Mouse (Mus musculus) kidney, postnatal 10 days (tissue): Measurements from ENCODE around the gene Grin2d.
"Not testable (repeated sequence)": the region's sequence is repeated elsewhere in the genome, so short reads cannot be mapped to it uniquely, and the experiment has no call there.

ENCODE experiments used
- DNase-seq: peaks from one replicate; pipeline ENCODE4 v3.0.0; 2021; ENCODE audit warnings: mixed read lengths

Grin2d gene

DNA sequence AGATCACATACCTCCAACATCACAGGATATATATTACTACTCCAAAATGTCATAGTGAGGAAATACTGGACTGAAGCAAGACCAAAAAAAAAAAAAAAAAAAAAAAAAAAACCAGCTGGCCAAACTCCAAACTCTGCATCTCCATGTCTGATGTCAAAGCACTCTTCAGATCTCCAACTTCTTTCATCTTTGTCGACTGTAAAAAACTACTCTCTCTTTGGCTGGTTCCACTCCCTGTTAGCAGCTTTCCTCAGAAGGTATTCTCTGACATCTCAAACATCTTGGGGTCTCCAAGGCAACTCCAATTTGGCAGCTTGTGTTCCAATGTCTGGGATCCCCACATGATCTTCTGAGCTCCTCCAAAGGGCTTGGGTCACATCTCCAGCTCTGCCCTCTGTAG, at the start of gene Grin2d:
Gene Grin2d, minus strand, starts transcription at position 101 of the 400 bp plus-strand sequence.
- not testable (repeated sequence) for DNase-seq

DNA sequence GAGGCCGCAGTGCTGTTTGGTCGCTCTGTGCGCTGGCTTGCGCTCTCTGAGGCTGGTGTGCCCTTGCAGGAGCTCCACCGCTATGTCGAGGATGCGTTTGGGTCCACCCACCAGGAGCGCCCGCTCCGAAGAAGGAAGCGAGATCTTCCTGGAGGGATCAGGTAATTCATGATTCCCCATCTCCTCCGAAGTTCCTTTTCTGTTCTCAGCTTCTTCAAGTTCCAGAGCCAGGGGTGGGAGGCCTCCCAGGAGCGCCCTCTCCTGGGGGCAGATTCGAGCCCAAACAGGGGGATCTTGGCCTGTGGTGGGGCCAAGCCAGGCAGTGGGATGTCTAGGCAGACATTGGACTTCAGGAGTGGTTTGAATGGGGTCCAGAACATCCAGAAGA, 46.2 kb upstream of the Grin2d start:
- peak; percentile 69 for DNase-seq

DNA sequence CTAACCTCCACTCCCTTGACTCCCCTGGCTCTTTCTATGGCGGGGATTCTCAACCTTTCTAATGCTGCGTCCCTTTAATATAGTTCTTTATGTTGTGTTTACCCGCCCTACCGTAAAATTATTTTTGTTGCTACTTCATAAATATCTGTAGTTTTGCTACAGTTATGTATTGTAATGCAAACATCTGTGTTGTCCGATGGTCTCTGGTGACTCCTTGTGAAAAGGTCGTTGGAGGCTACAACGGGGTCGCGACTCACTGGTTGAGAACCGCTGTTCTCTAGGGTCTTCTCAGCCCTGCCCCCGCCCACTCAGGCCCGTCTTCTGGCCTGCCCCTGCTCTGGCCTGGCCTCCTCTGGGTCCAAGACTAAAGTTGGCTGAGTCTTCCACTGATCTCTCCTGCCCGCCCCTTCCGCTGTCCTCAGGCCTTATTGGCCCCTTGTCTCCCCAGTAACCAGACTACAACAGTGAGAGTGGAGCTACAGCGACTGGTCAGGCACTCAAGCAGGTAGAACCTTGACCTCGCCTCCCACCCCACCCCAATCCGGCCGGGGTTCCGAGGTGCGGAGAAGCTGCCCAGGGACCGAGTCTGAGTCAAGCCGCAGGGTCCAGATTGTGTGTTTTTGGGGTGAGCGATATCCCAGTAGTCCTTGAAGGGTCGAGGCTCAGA, 45.7 kb upstream of the Grin2d start, which contains the start of gene Ccdc114:
Gene Ccdc114, plus strand, starts transcription at position 311 of the 667 bp plus-strand sequence.
- DNase-seq: peak; percentile 88

DNA sequence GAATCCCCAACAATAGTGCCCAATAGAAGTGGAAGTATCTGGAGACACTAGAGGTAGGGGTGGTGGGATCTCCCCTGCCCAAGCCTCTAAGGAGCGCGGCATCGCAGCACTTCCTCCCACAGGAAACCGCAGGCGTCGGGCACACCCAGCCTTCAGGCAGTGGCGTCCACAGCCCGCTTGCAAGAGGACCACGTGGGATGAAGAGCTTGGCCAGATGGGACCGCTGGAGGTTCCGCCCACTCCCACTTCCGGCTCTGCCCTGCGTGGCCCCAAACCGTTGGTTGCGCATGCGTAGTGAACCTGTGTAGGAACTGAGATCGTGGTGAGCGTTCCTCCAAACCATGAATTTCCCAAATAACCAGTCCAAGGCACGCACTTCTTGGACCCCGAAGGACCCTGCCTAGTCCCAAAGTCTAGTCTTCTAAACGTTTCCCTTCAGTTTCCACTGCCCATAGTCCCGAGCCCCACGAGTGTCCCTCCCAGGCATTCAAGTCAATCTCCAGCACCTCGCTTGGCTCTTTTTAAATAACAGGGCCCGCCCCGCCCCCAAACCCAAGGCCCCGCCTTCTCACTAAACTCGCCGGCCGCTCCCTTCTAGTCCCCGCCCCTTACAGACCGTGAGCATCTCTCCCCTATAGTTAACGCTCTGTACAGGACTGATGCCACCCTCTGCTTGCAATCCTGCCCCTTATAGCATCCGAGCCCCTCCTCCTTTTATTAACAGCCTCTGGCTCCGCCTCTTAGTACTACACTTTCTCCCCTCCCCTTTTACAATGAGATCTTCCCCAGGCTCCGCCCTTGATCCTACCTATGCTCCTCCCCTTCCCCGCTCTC, 45.0 kb upstream of the Grin2d start:
- peak; percentile 97 for DNase-seq

DNA sequence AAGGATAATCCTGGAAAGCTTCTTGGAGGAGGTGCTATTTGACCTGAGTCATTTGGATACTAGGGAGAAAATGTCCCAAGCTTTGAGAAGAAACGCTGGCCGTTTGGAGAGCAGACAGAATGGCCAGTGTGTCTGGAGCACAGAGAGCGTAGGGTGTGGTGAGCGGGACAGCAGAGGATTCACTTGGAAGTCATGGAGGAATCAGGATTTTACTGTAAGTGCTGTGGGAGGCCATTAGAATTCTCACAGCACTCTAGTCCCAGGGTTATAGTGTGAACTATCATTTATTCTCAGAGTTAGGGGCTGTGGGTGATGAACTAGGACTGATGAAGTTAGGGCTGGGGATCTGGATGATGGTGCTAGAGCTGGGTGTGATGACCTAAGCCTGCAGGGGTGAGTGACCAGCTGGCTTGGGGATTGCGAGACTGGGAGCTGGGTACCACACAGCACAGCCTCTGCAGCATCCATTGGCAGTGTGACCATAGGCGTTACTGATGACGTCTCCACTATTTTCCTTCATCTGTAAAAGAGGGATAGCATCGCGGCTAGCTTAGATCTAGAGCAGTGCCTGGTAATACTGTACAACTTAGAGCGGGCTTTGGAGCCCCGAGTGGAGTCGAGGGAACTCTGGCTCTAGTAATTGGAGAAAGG, 43.9 kb upstream of the Grin2d start:
- DNase-seq: no peak

DNA sequence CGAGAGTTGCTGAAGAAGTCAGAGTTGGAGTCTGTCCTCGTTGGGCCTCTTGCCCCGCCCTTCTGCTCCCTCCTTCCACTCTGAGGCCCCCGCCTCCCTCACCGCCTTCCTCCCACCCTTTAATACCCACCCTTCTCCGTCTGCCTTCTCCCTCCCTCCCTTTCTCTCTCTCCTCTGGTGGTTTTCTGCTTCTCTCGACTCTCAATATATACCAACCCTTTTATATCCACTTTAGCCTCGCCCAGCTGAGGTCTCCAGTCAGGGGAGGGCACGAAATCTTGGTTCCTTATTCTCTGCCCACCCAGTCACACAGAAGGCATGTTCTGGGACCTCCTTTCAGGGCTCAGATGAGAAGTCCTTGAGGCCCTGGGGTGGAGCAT, 43.1 kb upstream of the Grin2d start, which contains the start of gene Emp3:
Gene Emp3, minus strand, starts transcription at position 163 of the 380 bp plus-strand sequence.
- DNase-seq: peak; percentile 80

DNA sequence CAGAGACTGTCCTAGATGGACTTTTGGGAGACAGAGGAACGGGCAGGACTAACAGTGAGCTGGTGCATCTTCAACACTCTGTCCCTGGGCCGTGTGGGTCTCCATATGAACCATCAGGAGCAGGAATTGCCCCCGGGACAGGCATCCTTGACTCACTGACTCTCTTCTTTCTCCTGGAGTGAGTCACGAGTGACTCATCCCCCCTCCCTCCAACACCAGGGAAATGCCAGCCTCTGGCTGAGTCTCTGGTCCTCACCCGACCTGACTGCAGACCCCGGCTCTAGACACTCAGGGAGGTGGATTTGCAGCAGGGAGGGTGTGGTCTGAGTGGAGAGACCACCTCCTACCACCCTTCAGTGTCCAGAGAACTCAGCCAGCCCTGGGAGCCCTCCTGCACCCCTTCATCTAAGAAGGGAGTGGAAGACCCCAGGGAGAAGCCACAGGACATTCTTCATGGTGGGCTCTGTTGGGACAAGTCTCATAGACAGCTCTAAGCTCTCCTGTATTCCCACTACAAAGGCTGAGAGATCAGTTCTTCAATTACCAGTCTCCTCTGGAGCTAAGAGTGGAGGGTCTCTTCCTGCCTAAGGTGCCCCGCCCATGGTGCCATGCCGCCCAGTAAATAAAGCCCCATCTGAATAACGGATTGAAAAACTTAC, 42.5 kb upstream of the Grin2d start:
- DNase-seq: peak; percentile 43

DNA sequence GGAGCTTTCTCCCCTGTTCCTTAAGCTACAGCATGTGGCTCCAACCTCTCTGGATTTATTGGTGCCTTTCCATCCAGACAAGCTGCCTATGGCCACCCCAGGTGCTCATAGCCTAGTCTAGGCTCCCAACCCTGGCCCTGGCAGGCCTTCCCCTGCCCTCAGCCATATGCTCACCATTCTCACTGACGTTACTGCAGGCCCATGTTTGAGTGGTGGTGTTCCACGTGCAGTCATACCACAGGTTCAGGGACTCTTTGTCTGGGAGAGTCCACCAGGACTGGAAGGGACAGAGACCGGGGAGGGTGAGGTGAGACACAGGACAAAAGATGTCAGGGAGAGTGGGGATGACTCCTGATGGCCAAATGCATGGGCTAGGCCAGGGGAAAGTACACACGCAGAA, 41.6 kb upstream of the Grin2d start:
- no peak for DNase-seq

DNA sequence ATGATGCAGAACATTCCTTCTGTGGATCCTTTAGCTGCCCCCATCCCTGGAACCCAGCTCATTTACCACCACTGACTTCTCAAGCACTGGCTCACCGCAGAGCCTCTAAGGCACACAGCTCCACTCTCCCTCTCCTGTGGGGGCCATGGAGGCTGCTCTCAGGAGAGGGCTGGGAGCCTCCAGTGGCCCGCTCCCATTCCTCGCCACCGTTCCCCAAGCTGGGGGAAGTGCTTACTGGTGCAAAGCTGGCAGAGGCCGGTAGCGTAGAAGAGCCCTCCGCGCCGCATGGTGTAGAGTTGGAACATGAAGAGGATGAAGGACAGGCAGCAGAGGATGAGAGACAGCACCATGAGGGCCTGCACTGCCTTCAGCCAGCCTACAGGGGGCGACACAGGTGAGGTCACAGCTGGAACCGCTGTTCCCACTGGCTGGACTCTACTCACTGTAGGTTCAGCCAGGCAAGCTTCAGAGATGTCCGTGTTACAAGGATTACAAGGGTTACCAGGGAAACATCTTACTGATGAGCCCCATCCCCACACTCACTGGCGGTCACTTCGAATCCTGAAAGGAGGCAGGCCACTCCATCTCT, 41.0 kb upstream of the Grin2d start:
- DNase-seq: peak; percentile 36

DNA sequence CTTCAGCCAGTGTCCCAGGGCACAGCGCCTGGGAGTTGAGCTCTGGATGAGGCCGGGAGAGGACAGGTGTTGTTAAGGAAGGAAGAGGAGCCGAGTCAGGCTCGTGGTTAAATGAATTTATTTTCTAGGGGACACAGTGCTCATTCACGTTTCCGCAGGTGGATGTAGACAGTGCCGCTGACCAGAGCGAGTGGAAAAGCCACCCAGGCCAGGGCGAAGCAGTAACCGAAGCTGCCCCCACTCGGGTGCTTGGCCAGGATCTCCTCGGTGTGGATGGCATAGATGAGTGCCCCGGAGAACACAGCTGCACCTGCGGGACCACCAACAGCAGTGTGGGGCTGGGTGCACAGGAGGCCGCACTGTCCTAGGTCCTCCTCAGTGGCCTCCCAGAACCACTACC, 39.7 kb upstream of the Grin2d start:
- no peak for DNase-seq

DNA sequence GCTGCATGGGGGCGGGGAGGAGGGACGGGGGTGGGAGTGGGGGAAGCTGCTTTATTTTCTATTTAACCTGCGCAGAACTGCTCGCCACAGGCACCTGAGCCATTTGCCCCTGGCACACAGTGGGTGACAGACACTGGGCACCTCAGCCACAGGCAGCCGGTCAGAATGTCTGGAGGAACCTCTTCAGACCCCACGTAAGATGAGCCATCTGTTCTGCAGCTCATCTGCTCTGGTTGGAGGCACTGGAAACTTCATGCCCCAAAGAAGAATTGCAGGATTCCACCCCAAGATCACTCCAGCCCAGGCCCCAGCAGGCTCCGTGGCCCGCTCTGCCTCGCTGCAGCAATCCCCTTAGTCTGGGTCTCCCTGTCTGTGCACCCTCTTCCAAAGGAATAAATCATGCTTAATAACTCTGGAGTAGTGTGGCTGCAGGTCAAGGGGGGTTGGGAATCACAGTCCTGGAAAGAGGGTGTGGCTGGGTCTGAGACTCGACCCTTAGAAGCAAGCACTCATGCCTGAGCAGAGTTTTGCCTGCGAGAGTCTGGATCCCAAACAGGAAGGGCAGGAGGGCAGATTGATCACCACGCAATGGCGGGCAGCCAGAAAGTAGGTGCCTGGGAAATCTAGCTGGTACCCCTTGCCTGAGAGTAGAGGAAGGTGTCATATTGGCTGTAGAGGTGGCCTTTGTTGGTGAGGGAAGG, 39.0 kb upstream of the Grin2d start:
- peak; percentile 63 for DNase-seq

DNA sequence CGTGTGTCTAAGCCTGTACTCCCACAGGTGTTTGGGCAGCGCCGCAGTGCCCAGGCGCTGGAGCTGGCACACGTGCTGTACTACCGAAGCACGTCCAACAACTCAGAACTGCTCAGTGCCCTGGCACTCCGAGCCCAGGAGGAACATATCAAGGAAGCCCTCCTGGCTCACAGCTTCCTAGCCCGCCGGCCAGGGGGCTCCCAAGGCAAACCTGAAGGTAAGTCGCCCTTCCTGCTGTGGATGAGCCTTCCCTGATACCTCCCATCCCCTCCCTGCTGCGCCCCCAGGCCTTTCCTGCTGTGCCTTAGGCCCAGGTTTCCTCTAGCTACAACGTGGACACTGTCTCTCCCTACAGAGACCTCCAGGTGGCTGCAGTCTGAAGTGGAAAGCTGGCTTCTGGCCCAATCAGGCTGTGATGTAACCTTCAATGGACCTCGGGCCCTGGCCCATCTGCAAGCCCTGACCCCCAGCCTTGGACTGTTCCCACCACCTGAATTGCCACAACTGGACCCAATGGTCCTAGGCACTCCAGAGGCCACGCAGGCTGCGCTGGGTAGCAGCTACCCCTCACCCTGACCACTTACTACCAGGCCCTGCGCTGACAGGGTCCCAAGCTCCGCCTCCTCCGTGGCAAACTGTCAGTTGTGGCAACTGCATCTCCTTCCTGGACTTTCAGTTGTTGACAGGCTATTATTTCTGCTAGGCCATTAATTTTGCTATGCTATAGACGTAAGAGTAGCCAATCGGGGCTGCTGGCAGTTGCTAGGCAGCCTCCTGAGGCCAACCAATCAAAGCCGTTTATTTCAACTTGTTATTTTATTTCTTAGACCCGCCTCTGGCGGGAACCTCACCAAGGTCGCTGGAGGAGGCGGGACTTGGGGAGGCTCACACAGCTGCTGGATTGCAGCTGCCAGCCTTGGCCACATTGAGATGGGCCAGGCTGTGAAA, 38.2 kb upstream of the Grin2d start:
- peak; percentile 89 for DNase-seq

DNA sequence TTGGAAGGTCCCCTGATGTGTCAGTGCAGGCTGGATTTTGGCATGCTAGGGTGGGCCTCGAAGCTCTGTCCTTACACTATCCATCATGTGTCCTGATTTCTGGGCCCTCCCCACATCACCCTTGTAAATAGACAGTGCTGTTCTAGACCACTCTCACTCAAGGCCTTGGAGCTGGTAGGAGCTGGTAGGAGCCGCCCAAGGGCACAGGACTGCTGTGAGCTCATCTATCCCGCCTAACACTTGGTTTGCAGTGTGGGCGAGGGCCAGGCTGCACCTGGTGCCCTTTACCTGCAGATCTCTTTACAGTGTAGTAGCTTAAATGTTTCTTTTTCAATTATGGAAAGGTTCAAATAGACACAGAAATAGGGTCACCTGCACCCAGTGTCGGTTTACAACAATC, 36.8 kb upstream of the Grin2d start:
- DNase-seq: no peak

DNA sequence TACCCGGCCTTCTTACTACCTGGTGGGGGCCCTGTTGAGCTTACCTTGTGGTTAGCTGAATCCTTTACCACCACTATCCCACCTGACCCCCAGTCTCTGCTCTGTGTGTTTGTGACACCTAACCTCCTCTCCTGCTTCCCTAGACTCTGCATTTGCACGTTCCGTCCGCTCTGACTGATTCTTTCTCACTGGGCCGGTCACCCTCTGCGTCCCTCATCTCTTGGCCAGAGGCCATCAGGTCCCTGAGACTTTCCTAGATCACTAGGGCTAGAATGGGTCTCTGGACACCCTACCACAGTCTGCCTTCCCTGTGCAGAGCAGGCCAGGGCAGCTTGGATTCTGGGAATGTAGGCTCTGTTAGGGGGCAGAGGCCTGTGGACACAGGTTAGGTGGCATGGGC, 35.9 kb upstream of the Grin2d start:
- DNase-seq: no peak

DNA sequence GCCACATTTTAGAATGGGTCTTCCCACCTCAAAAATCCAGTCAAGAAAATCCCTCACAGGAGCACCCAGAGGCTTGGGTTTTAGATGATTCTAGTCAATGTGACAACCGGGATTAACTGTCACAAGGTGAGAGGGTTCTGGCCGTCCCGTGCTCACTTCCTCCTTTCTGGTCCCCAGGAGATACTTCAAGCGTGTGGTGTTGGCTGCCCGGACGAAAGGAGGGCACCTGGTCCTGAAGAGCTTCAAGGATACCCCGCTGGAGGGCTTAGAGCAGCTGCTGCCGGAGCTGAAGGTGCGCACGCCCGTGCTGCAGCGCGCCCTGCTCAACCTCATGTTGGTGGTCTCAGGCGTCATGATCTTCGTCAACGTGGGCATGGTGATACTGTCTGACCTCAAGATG, 31.0 kb upstream of the Grin2d start:
- no peak for DNase-seq

DNA sequence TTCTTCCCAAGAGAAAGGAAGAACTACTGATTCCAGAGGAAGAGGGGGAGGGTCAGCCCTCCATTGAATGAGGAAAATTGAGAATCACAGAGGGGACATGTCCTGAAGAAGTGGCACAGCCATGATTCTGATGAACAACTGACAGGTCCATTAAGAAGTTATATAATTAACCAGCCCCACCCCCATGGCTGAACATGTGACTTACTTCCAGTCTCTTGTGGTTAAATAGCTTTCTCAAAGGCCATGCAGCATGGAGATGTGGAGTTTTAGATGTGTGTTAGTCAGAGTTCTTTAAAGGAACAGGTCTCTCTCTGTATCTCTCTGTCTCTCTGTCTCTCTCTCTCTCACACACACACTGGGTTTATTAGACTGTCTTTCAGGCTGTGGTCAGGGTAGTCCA, 30.2 kb upstream of the Grin2d start:
- DNase-seq: no peak

DNA sequence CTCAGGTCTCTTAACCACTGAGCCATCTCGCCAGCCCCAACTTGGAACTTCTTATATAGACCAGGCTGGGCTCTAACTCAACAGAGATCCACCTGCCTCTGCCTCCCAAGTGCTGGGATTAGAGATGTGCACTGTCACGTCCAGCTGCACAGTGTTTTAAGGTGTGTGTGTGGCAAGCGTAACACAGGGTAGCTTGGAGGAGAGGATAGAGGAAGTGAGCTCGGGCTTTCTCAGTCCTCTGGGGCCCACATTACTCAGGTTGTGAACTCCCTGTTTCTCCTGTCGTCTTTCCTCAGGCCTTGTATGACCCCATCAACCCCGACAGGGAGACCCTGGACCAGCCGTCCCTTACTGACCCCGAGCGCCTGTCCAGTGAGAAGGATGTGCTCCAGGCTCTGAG, 28.4 kb upstream of the Grin2d start:
- DNase-seq: no peak

DNA sequence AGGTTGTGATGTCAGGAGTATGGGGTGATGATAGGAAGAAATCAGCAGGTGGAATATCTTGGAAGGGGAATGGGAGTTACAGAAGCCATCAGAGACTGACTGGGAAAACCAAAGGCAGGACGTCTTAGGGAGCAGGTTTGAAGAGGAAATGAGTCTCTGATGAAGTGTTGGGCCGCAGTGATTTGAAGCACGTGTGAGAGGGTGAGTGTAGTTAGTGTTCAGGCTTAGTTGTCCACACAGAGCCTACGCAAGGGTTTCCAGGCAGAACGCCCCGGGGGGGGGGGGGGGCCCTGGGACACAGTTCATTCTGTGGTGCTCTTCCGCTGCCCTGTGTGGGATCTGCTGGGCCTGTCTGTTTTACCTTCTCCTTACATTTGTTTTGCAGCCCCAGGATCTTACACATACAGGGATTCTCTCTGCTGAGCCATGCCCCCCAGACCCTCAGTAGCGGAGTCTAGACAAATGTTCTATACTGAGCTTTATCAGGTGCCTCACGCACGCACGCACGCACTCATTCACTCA, 24.4 kb upstream of the Grin2d start:
- no peak for DNase-seq

DNA sequence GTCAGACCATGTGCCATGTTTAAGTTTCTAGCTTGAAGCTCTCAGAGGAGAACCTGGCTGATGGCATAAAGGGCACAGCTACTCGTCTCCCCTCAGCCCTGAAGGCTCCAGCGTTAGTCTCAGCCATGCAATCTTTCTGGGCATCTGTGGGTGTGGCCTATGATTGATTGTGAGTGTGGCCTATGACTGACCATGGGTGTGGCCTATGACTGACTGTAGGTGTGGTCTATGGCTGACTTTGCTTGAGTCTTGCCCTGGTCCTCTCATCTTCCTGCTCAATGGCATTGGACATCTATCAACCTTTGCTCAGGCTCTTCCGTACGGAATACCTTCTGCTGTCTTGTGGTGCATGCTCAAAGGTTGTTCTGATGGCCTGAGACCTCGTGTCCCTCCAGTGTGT, 23.4 kb upstream of the Grin2d start:
- peak; percentile 42 for DNase-seq

DNA sequence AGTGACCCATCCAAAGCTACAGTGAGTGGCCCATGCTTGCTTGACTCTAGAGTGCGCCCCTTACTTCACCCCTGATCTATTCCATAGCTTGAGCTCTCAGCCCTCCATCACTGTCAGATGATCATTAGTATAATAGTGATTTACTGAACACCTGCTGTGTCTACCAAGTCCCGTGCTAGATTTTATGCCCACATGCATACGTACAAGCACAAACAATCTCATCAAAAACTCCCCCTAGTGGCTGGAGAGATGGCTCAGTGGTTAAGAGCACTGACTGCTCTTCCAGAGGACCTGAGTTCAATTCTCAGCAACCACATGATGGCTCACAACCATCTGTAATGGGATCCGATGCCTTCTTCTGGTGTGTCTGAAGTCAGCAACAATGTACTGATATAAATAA, 19.9 kb upstream of the Grin2d start:
- not testable (repeated sequence) for DNase-seq
